Mouse (Mus musculus) CH12.LX (cell line): ENCODE results near the gene Denr.

Experiments
- CTCF ChIP-seq, 2 experiments: IDR thresholded peaks in 1 of 2; conservative IDR thresholded peaks in 1 of 2; 2 replicates each; pipeline ENCODE4 v1.5.1; 2011 to 2012; ENCODE audit warnings: low read depth in 2 of 2, low read length in 2 of 2, improper control_type of control experiment in 1 of 2, inconsistent platforms in 1 of 2, mild to moderate bottlenecking in 1 of 2, moderate library complexity in 1 of 2
- EP300 ChIP-seq: IDR thresholded peaks from 2 replicates; pipeline ENCODE4 v1.6.1; 2011; ENCODE audit warnings: low read length, improper control_type of control experiment
- MAFK ChIP-seq: IDR thresholded peaks from 2 replicates; pipeline ENCODE4 v1.6.1; 2011; ENCODE audit warnings: low read length, improper control_type of control experiment; ENCODE audit not compliant: insufficient replicate concordance
- MXI1 ChIP-seq: IDR thresholded peaks from 2 replicates; pipeline ENCODE4 v1.6.1; 2011; ENCODE audit warnings: mild to moderate bottlenecking, low read depth, low read length, improper control_type of control experiment
- POLR2AphosphoS2 ChIP-seq: IDR thresholded peaks from 2 replicates; pipeline ENCODE4 v1.6.1; 2011; ENCODE audit warnings: low read depth, low read length, improper control_type of control experiment
- SIN3A ChIP-seq: IDR thresholded peaks from 2 replicates; pipeline ENCODE4 v1.6.1; 2012; ENCODE audit warnings: low read length, improper control_type of control experiment, inconsistent platforms
- TCF12 ChIP-seq: IDR thresholded peaks from 2 replicates; pipeline ENCODE4 v1.6.1; 2014; ENCODE audit warnings: low read depth, mild to moderate bottlenecking, inconsistent platforms, low read length, improper control_type of control experiment
- USF1 ChIP-seq: IDR thresholded peaks from 2 replicates; pipeline ENCODE4 v1.6.1; 2014; ENCODE audit warnings: low read depth, mild to moderate bottlenecking, inconsistent platforms, low read length, improper control_type of control experiment
- ZC3H11A ChIP-seq: IDR thresholded peaks from 2 replicates; pipeline ENCODE4 v1.6.1; 2012; ENCODE audit warnings: low read depth, mild to moderate bottlenecking, inconsistent platforms, low read length, improper control_type of control experiment
- ZMIZ1 ChIP-seq: IDR thresholded peaks from 2 replicates; pipeline ENCODE4 v1.6.1; 2012; ENCODE audit warnings: low read depth, mild to moderate bottlenecking, inconsistent platforms, low read length, improper control_type of control experiment
- ZNF384 ChIP-seq: IDR thresholded peaks from 2 replicates; pipeline ENCODE4 v1.6.1; 2012; ENCODE audit warnings: low read depth, low read length, improper control_type of control experiment, inconsistent platforms

DNA sequence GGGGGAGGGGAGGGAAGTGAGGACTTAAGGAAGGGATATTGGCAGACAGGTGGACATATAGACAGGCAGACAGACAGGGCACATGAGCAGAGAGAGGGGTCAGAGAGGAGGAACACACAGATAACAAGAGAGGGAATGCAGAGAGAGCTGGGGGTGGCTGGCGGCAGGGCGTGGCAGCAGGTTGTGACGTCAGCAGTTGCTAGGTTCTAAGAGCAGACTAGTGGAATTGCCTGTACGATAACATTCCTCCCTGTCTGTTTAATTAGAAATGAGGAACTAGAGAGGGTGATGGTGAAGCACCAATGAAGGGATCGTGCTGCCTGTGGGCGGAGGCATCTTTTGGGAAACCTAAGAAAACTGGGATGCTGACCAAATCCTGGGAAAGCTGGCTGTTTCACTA lies 15.3 kb upstream of the Denr start:
- TF ChIP-seq SIN3A (no peak), MXI1 (no peak), CTCF (conservative IDR thresholded peaks at IDR 0.05 in 1 of 2, IDR thresholded peaks at IDR 0.05 in 1 of 2; ENCODE audit: low read depth in 2 of 2, low read length in 2 of 2) (no peak), ZNF384 (no peak), ZMIZ1 (no peak), EP300 (no peak), TCF12 (no peak), ZC3H11A (no peak), MAFK (no peak), POLR2AphosphoS2 (no peak), USF1 (no peak)
